Mouse (Mus musculus) lung, embryonic 14.5 days (tissue): ENCODE measurements around the gene Prkca. TPM values are rescaled to one million over a fixed set of nuclear protein-coding genes. Genes with fewer than 3 reads are reported as not detected.
A peak's percentile ranks its signal among the peaks of the same experiment; 100 is the strongest.

ENCODE experiments used
- ATAC-seq: fragments of 200-750 bp; cut with Nextera tagmentation; 2 replicates; pipeline ENCODE4 v1.8.0; 2017; ENCODE audit warnings: mild to moderate bottlenecking, moderate TSS enrichment, moderate library complexity; ENCODE audit not compliant: insufficient read depth
- DNase-seq: peaks from one replicate; pipeline ENCODE4 v3.0.0-alpha.2; 2015
- H3K27ac ChIP-seq: fragments of 300-500 bp; sonication (generic); 2 replicates; pipeline ENCODE4 v1.5.1; 2014; ENCODE audit warnings: low read depth, mild to moderate bottlenecking, moderate library complexity
- H3K27me3 ChIP-seq: fragments of 300-500 bp; sonication (generic); 2 replicates; pipeline ENCODE4 v1.6.1; 2014; ENCODE audit warnings: low read length, control low read depth; ENCODE audit not compliant: insufficient read depth
- H3K36me3 ChIP-seq: fragments of 300-500 bp; sonication (generic); 2 replicates; pipeline ENCODE4 v1.6.1; 2014; ENCODE audit warnings: control low read depth; ENCODE audit not compliant: insufficient read depth
- H3K4me1 ChIP-seq: fragments of 300-500 bp; sonication (generic); 2 replicates; pipeline ENCODE4 v1.6.1; 2014; ENCODE audit warnings: antibody characterized with exemption, control low read depth; ENCODE audit not compliant: insufficient read depth
- H3K4me2 ChIP-seq: fragments of 300-500 bp; sonication (generic); 2 replicates; pipeline ENCODE4 v1.6.1; 2014; ENCODE audit warnings: mild to moderate bottlenecking
- H3K4me3 ChIP-seq: fragments of 300-500 bp; sonication (generic); 2 replicates; pipeline ENCODE4 v1.5.1; 2014; ENCODE audit warnings: low read depth, low read length
- H3K9ac ChIP-seq: fragments of 300-500 bp; sonication (generic); 2 replicates; pipeline ENCODE4 v1.6.1; 2014
- H3K9me3 ChIP-seq: fragments of 300-500 bp; sonication (generic); 2 replicates; pipeline ENCODE4 v1.6.1; 2016; ENCODE audit warnings: low read depth, low read length, control low read depth
- CTCF ChIP-seq: IDR thresholded peaks from 2 replicates; pipeline ENCODE4 v1.5.1; 2016; ENCODE audit warnings: antibody characterized with exemption, low read depth
- WGBS: fragments of 180-500 bp; shearing (Covaris S2); extraction: QIAGEN DNeasy Blood & Tissue Kit; methylation state at CpG from one replicate; pipeline ENCODE4 v1.1.7; 2014; 5-methylcytosine and 5-hydroxymethylcytosine counted together
- polyA plus RNA-seq: library from polyadenylated mRNA; unstranded; fragments of >200 nt; fragmentation: Nextera tagmentation; extraction: Ambion mirVana; gene quantifications from 2 replicates; pipeline ENCODE4 v1.2.1, GENCODE M21; 2014

Gene Prkca
- polyA plus RNA-seq, 1 experiment from 2014 or later = 11.8 TPM

DNA sequence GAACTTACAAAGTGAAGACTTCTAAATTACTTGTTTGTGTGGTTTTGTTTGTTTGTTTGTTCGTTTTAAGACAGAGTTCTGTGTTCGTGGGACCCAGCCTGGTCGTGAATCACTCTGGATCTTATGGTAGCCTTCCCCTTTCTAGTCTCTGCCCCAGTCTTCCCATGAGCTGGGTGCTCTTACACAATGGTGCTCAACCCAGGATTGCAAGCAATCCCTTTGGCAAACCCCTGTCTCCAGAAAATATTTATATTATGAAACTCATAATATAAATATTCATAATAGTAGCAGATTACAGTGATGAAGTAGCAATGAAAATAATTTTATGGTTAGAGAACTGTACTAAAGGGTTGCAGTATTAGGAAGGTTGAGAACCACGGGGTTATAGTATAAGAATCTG, 12.3 kb upstream of the Prkca start:
- no peaks in the 10 kb centered on the region for H3K9me3 ChIP-seq
- no peak overlapping the region for H3K9ac ChIP-seq
- no peaks in the 10 kb centered on the region for H3K4me1 ChIP-seq
- H3K27ac ChIP-seq = no peak overlapping the region
- no peak overlapping the region for H3K4me2 ChIP-seq
- no peak for TF ChIP-seq CTCF
- ATAC-seq = no peak
- WGBS = 69% methylated on average over 4 of the region's 4 CpGs
- no peaks in the 10 kb centered on the region for H3K27me3 ChIP-seq
- no peak overlapping the region for H3K4me3 ChIP-seq
- DNase-seq = no peak
- H3K36me3 ChIP-seq = no peaks in the 10 kb centered on the region

DNA sequence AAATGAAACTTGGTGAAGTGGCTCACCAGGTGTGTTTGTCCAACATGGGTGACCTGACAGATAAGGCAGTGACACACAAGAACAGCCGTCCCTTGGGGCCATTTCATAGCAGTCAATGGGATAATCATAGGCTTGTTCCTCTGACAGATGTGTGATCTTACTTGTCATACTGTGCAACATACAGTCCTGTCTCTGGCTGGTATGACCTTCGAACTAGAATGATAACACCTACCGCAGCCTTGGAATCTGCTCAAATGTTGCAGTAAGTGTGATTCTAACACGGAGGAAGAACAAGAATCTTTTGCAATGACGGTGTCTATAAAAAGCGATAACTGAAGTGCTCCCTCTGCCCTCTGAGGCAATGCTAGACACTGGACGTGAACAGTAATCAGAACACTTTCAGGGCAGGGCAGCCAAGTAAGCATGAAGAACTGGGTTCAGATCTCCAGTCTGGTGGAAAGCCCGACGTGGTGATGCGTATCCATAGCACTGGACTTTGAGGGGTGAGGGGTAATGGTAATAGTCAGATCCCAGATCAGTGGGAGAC, 9.2 kb upstream of the Prkca start:
- no peaks in the 10 kb centered on the region for H3K4me1 ChIP-seq
- no peaks in the 10 kb centered on the region for H3K27me3 ChIP-seq
- 77% methylated on average over 10 of the region's 10 CpGs for WGBS
- H3K9me3 ChIP-seq = no peaks in the 10 kb centered on the region
- no peaks in the 10 kb centered on the region for H3K36me3 ChIP-seq
- no peak for TF ChIP-seq CTCF
- no peak overlapping the region for H3K4me3 ChIP-seq
- DNase-seq (no peak), ATAC-seq (no peak)
- H3K27ac ChIP-seq = no peak overlapping the region
- H3K9ac ChIP-seq = no peak overlapping the region
- no peak overlapping the region for H3K4me2 ChIP-seq

DNA sequence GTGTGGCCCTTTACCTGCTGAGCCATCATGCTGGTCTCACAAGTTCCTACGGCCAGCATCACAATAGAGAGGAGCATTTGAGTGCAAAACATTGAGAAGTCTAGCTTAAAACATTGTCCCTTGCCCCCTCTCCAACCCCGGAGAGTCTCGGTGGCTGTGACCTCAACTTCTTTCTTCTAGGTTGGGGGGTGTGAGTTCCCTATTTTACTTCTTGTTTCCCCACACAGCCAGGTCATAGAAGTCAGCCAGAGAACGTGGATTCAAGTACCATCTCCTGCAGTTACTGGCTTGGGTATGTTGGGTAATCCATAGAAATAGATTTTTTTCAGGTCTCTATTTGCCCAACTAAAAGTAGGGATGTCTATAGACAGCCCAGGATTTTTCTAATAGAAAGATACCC, 7.1 kb upstream of the Prkca start:
- H3K27me3 ChIP-seq = no peaks in the 10 kb centered on the region
- WGBS = 74% methylated on average over 4 of the region's 4 CpGs
- no peaks in the 10 kb centered on the region for H3K4me1 ChIP-seq
- DNase-seq (no peak), ATAC-seq (no peak)
- H3K27ac ChIP-seq = no peak overlapping the region
- no peak overlapping the region for H3K9ac ChIP-seq
- no peaks in the 10 kb centered on the region for H3K36me3 ChIP-seq
- no peak for TF ChIP-seq CTCF
- H3K4me3 ChIP-seq = no peak overlapping the region
- no peak overlapping the region for H3K4me2 ChIP-seq
- no peaks in the 10 kb centered on the region for H3K9me3 ChIP-seq

DNA sequence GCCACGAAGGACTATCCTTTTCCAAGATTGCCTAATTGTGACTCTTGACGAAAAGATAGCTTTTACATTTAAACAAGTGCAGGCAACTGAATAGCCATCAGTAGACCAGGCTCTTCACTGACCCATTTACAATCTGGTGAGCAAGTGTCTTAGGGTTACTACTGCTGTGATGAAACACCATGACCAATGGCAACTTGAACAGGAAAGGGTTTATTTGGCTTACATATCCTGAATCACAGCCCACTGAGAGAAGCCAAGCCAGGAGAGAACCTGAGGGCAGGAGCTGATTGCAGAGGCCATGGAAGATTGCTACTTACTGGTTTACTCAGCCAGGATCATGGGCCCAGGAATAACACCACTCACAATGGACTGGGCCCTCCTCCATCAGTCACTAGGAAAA, 1.6 kb upstream of the Prkca start:
- 89% methylated on average over 2 of the region's 2 CpGs for WGBS
- no peaks in the 10 kb centered on the region for H3K9me3 ChIP-seq
- no peak overlapping the region for H3K4me3 ChIP-seq
- H3K4me1 ChIP-seq = peaks cover 4% of the 10 kb centered on the region; the same call in 1 of the 2 replicates
- no peaks in the 10 kb centered on the region for H3K36me3 ChIP-seq
- no peak overlapping the region for H3K4me2 ChIP-seq
- DNase-seq (no peak), ATAC-seq (no peak)
- no peak for TF ChIP-seq CTCF
- no peak overlapping the region for H3K27ac ChIP-seq
- H3K27me3 ChIP-seq = no peaks in the 10 kb centered on the region
- H3K9ac ChIP-seq = no peak overlapping the region

DNA sequence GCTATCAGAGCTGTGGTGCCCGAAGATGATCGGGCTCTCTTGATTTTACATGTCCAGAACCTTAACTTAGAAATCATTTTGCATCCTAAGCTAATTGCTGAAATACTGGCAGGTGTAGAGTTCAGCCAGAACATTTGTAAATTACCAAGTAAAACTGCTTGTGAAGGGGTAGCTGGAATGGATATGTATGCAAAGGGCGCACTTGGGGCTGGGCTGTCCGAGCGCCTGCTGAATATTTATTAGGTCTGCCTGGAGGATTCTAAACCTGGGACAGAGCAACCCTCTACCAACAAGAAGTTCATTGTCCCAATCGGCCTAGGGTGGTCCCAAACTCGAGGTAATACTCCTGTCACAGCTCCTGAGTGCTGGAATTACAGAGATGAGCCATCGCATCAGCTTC, 1.0 kb upstream of the Prkca start:
- H3K4me3 ChIP-seq = peak overlapping the region; percentile 59
- no peak for ATAC-seq
- WGBS = 65% methylated on average over 8 of the region's 8 CpGs

DNA sequence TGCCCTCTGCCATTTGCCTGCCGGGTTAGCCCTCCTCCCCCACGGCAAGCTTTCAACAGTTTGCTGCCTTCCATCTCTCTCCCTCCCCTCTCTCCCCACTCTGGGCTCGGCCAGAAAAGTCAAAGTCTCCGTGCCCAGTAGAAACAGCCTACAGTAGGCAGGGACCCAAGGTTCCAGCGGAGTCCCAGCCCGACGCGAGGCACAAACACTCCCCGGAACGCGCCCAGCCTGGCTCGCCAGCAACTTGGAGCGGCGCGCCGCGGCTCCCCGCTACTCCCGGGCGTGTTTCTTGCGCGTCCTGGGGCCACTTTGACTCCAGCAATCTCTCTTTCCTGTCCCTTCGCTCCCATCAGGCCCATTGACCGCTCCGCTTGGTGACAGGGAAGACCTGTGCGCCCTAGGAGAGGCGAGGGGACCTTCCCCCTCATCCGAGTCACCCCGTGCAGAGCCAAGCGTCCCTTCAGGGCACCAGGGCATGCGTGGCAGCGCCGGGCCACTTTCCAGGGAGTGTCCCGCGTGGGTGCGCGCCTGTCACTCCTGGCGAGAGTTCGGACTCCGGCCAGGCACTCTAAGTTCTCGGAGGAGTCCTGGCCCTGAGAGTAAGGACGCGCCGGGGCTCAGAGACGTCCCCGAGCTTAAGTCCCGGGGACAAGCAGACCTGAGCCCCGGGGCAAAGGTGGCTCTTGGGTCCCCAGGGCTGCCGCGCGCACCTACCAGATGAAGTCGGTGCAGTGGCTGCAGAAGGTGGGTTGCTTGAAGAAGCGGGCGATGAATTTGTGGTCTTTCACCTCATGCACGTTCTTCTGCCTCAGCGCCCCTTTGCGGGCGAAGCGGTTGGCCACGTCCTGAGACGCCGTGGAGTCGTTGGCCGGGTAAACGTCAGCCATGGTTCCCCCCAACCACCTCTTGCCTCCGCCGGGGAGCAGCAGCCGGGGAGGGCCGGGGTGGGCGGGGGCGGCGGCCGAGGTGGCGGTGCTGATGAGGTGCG, 653 bp downstream of the Prkca start, which contains the start of gene Apoh:
Apoh (plus strand) TSS at position 574 of the 988 bp plus-strand sequence.
- ATAC-seq (peak; percentile 70), DNase-seq (peak; percentile 71)
- Histone ChIP-seq H3K4me1 (peaks cover 4% of the 10 kb centered on the region; the same call in 1 of the 2 replicates), H3K4me3 (peak within 1 kb of the TSS; percentile 59), H3K9ac (peak within 1 kb of the TSS; percentile 64), H3K27ac (peak within 1 kb of the TSS; percentile 79), H3K27me3 (no peaks in the 10 kb centered on the region), H3K9me3 (no peaks in the 10 kb centered on the region), H3K4me2 (peak within 1 kb of the TSS; percentile 90), H3K36me3 (0 out of 2 replicates have a peak, but pooled peaks cover 6% of the 10 kb centered on the region)
- TF ChIP-seq CTCF = peak; percentile 23; the same call in 1 of the 2 replicates
- WGBS = under 1% methylated on average over 69 of the region's 75 CpGs

More for the DNA sequence above, 1.0 kb upstream of the Prkca start:
- H3K9ac ChIP-seq = peak overlapping the region; percentile 64; the same call in 1 of the 2 replicates
- no peaks in the 10 kb centered on the region for H3K36me3 ChIP-seq
- H3K4me1 ChIP-seq = peaks cover 4% of the 10 kb centered on the region; the same call in 1 of the 2 replicates
- H3K27me3 ChIP-seq = no peaks in the 10 kb centered on the region
- no peak overlapping the region for H3K27ac ChIP-seq
- no peak for DNase-seq
- H3K4me2 ChIP-seq = peak overlapping the region; percentile 90
- TF ChIP-seq CTCF = no peak
- no peaks in the 10 kb centered on the region for H3K9me3 ChIP-seq

DNA sequence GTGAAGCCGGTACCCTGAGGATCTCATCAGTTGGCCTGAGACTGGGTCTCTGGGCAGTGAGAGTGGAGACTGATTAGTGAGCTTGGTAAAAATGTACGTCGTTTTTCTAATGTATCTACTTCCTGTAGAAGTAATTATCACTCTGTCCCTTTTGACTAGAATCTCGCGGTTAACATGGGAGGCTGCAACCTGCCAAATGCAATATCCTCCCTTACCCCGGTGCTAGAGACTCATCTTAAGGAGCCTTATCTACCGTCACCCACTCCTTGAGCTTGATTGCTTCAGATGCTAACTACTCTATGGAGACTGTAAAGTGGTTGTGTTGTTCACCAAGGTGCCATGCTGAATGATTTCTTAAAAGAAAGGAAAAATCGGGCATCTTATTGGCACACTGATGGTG, 1.9 kb downstream of the Prkca start:
- no peak overlapping the region for H3K27ac ChIP-seq
- ATAC-seq (no peak), DNase-seq (no peak)
- 45% methylated on average over 8 of the region's 8 CpGs for WGBS
- TF ChIP-seq CTCF = no peak
- peak overlapping the region; percentile 90 for H3K4me2 ChIP-seq
- peaks cover 4% of the 10 kb centered on the region; the same call in 1 of the 2 replicates for H3K4me1 ChIP-seq
- no peak overlapping the region for H3K9ac ChIP-seq
- H3K36me3 ChIP-seq = 0 out of 2 replicates have a peak, but pooled peaks cover 6% of the 10 kb centered on the region
- H3K27me3 ChIP-seq = no peaks in the 10 kb centered on the region
- H3K4me3 ChIP-seq = peak overlapping the region; percentile 59
- H3K9me3 ChIP-seq = no peaks in the 10 kb centered on the region
